Mouse (Mus musculus): ENCODE results near the gene Cst13. TPM values are rescaled to one million over a fixed set of nuclear protein-coding genes. Genes with fewer than 3 reads are reported as not detected.

The Cst13 gene
- polyA plus RNA-seq, 1 experiment, result not detected

DNA sequence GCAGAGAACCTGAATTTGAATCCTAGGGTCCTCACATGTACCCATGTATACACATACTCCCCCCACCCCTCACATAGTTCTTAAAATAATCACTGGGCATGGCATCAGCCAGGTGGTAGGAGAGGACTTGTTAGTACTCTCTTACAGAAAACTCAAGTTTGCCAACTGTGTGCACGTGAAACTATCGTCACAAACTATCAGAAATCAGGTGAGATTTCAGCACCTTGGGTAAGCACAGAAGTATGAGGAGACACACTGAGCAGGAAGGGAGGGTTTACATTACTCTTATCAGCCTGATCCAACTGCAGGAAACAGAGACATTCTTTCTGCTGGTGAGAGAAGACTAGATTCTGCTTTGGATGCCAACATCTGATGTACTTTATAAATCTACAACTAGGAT is 19.3 kb downstream of the Cst13 start:
- no peaks in the 10 kb centered on the region for H3K4me1 ChIP-seq (ENCODE audit: control insufficient read depth, insufficient read depth, low read length)
- TF ChIP-seq POLR2A (IDR thresholded peaks at IDR 0.05; ENCODE audit: extremely low read depth, insufficient read depth, low read length), result no peak
- TF ChIP-seq CTCF (IDR thresholded peaks at IDR 0.05; ENCODE audit: extremely low read depth, insufficient read depth, low read length), result no peak
- H3K27ac ChIP-seq (ENCODE audit: insufficient read depth, low read length), result no peak overlapping the region
- H3K4me3 ChIP-seq (ENCODE audit: insufficient read depth, low read length), result no peak overlapping the region

DNA sequence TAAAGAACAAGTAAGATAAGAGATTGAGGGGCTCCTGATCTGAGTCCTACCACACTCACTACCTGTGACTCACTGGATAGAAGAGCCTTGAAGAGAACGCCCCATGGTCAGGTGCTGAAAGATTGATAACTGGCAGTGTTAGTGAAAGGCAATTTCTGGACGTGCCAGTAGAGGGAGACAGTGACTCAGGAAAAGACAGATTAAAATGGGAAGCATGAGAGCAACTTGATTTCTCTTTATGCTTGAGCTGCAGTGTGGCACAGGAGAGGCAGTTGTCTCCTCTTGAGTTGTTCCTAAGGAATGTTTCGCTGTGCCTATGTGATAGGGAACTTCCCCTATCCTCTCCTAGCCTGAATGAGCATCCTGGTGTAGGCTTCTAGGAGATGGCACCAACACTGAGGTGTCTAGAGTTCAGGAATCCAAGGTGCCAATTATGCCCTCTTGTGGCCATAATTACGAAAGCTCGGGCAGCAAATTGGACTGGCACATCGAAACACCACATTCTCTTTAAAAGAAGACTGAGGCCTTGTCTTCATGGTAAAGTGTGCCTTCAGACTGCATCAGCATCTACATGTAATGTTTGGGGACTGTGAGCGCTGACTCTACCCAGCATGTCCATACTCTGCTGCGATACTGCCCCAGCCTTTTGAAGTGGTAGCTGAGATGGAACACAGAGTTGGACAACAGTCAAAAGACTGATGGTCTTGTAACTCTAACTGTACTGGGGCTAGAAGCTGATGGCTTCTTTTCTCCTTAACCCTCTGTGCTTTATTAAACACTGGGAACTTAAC is 31.4 kb downstream of the Cst13 start:
- H3K27ac ChIP-seq (ENCODE audit: insufficient read depth, low read length), result no peak overlapping the region
- no peak overlapping the region for H3K4me3 ChIP-seq (ENCODE audit: insufficient read depth, low read length)
- TF ChIP-seq CTCF (IDR thresholded peaks at IDR 0.05; ENCODE audit: extremely low read depth, insufficient read depth, low read length) (peak; percentile 75), POLR2A (IDR thresholded peaks at IDR 0.05; ENCODE audit: extremely low read depth, insufficient read depth, low read length) (no peak)
- no peaks in the 10 kb centered on the region for H3K4me1 ChIP-seq (ENCODE audit: control insufficient read depth, insufficient read depth, low read length)

DNA sequence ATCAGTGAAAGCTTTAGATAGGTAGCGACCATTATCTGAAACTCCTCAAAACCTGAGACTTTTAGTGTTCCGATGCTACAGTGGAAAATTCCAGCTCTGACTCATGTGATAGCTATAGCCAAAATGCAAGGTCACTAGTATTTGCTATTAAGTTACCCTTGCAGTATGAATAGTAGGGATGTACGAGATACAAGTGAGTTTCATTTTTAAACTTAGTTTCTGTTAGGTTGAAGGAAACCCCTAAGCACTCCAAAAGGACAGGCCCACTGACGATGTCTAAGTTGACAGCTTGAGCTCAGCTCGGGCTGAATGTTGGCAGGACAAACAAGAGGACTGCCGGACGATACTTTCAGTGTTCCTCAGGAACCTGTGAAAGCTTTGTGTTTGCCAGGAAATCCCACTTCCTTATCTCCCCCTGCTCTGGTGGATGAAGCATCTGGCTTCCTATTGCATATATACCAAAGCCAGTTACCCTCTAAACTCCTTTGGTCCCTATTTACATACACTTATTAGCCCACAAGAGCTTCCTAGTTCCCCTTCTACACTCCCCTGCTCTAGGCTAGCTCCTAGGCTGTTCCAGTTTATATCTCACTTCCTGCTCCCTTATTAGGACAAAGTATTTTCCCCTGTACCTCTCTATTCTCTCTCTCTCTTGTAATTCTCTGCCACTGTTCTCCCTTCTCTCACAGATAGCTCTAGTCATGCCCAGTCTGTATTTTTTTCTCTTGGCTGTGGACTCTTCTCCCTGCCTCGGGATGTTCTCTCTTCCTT is 36.9 kb downstream of the Cst13 start:
- H3K27ac ChIP-seq (ENCODE audit: insufficient read depth, low read length), result no peak overlapping the region
- no peak overlapping the region for H3K4me3 ChIP-seq (ENCODE audit: insufficient read depth, low read length)
- no peak for TF ChIP-seq CTCF (IDR thresholded peaks at IDR 0.05; ENCODE audit: extremely low read depth, insufficient read depth, low read length)
- TF ChIP-seq POLR2A (IDR thresholded peaks at IDR 0.05; ENCODE audit: extremely low read depth, insufficient read depth, low read length), result no peak
- peaks cover 1% of the 10 kb centered on the region; the same call in 1 of the 2 replicates for H3K4me1 ChIP-seq (ENCODE audit: control insufficient read depth, insufficient read depth, low read length)

DNA sequence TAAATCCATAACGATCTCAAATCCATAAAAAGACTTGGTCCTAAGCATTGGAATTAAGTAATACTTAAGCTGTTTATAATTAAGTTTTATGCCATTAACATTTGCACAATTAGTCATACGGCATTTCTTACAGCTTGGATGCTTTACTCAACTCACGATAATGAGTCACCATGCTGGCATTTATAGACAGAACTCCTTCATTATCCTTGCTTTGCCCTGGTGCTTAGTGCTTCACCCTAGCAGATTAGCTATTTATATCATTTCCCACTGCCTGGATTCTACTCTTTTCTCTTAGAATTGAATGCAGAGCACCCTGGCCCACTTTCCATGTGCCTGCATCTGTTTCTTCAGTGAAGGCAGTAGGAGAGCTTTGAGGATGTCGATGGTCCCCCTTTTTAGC is 37.6 kb downstream of the Cst13 start:
- TF ChIP-seq CTCF (IDR thresholded peaks at IDR 0.05; ENCODE audit: extremely low read depth, insufficient read depth, low read length) (no peak), POLR2A (IDR thresholded peaks at IDR 0.05; ENCODE audit: extremely low read depth, insufficient read depth, low read length) (no peak)
- no peak overlapping the region for H3K4me3 ChIP-seq (ENCODE audit: insufficient read depth, low read length)
- H3K27ac ChIP-seq (ENCODE audit: insufficient read depth, low read length), result no peak overlapping the region
- H3K4me1 ChIP-seq (ENCODE audit: control insufficient read depth, insufficient read depth, low read length), result peaks cover 1% of the 10 kb centered on the region; the same call in 1 of the 2 replicates

DNA sequence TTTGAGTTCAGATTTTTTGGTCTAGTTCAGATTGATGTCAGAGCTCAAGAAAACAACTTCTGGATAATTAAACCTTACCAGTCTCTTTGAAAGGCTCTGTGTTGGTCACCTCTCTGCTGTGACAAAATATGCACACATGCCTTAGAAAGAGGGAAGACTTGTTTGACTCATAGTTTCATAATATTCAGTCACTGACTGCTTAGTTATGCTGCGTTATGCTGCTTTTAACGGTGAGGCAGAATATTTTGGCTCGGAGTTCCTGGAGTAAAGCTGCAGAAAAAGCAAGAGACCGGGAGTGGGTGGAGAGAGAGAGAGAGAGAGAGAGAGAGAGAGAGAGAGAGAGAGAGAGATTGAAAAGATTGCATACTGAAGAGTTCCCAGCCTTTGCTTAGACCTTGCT is 41.1 kb downstream of the Cst13 start:
- Histone ChIP-seq H3K4me1 (ENCODE audit: control insufficient read depth, insufficient read depth, low read length) (peaks cover 1% of the 10 kb centered on the region; the same call in 1 of the 2 replicates), H3K4me3 (ENCODE audit: insufficient read depth, low read length) (no peak overlapping the region), H3K27ac (ENCODE audit: insufficient read depth, low read length) (peak overlapping the region; percentile 89)
- TF ChIP-seq POLR2A (IDR thresholded peaks at IDR 0.05; ENCODE audit: extremely low read depth, insufficient read depth, low read length) (no peak), CTCF (IDR thresholded peaks at IDR 0.05; ENCODE audit: extremely low read depth, insufficient read depth, low read length) (no peak)

DNA sequence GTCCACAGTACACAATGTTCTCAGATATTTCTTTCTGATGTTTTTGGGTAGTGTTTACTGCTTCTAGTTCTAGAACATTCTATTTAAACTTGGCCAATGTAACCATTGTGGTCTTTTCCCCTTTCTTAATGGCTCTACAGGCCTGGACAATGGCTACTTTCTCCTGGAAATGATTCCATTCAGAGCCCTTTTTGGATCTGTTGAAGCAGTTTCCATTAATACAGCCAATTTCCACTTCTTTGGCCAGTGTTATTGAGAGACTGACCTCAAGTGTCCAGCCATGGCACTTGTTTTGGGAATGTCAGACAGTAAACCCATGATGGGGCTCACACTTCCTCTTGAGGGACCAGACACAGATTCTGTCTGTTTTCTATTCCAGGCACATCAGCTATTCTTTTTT is 41.8 kb downstream of the Cst13 start:
- H3K27ac ChIP-seq (ENCODE audit: insufficient read depth, low read length), result peak overlapping the region; percentile 89; the same call in 1 of the 2 replicates
- TF ChIP-seq CTCF (IDR thresholded peaks at IDR 0.05; ENCODE audit: extremely low read depth, insufficient read depth, low read length), result no peak
- no peak for TF ChIP-seq POLR2A (IDR thresholded peaks at IDR 0.05; ENCODE audit: extremely low read depth, insufficient read depth, low read length)
- H3K4me3 ChIP-seq (ENCODE audit: insufficient read depth, low read length), result no peak overlapping the region
- peaks cover 1% of the 10 kb centered on the region; the same call in 1 of the 2 replicates for H3K4me1 ChIP-seq (ENCODE audit: control insufficient read depth, insufficient read depth, low read length)

DNA sequence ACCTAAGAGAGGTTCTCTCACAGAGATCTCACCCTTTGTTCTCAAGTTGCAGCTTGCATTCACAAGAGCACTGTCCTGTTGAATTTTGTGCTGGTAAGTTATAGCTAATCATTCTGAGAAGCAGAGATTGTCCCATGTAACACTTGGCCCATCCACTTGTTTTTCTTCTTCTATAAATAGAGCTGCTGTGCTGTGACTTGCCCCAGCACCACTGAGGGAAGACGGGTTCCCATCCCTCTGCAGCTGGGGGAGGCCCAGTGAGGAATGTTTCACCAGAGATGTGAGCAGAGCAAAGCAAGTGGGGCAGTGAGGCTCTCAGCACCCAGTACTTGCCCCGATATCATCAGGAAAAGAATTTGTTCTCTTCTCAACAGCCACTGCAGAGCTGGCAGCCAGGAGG is 45.1 kb downstream of the Cst13 start, which contains the start of gene 9230104L09Rik:
Gene 9230104L09Rik (minus strand): TSS at position 73 of the 400 bp plus-strand sequence.
- Histone ChIP-seq H3K4me3 (ENCODE audit: insufficient read depth, low read length) (no peak within 1 kb of the TSS), H3K27ac (ENCODE audit: insufficient read depth, low read length) (no peak within 1 kb of the TSS), H3K4me1 (ENCODE audit: control insufficient read depth, insufficient read depth, low read length) (no peaks in the 10 kb centered on the region; the same call in 1 of the 2 replicates)
- TF ChIP-seq POLR2A (IDR thresholded peaks at IDR 0.05; ENCODE audit: extremely low read depth, insufficient read depth, low read length) (no peak), CTCF (IDR thresholded peaks at IDR 0.05; ENCODE audit: extremely low read depth, insufficient read depth, low read length) (no peak)

DNA sequence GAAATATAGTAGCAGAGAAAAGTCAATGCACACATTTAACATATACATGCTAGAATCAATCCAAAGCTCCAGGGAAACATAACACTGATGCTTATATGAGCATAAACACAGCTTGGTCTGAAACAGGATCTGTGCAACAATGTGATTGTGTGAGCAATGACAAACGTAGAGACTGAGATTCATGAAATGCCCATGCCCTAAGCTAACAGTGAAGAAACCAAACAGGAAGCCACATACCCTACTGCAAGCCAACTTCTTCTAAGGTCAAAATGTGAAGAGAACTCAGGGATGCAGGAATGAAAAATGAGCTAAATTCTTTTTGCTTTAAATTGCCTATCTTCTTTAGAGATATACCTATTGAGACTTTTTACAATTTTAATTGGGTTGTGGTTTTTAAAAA is 49.1 kb downstream of the Cst13 start:
- Histone ChIP-seq H3K4me3 (ENCODE audit: insufficient read depth, low read length) (no peak overlapping the region), H3K4me1 (ENCODE audit: control insufficient read depth, insufficient read depth, low read length) (peaks cover 1% of the 10 kb centered on the region; the same call in 1 of the 2 replicates), H3K27ac (ENCODE audit: insufficient read depth, low read length) (no peak overlapping the region)
- TF ChIP-seq POLR2A (IDR thresholded peaks at IDR 0.05; ENCODE audit: extremely low read depth, insufficient read depth, low read length) (no peak), CTCF (IDR thresholded peaks at IDR 0.05; ENCODE audit: extremely low read depth, insufficient read depth, low read length) (no peak)

DNA sequence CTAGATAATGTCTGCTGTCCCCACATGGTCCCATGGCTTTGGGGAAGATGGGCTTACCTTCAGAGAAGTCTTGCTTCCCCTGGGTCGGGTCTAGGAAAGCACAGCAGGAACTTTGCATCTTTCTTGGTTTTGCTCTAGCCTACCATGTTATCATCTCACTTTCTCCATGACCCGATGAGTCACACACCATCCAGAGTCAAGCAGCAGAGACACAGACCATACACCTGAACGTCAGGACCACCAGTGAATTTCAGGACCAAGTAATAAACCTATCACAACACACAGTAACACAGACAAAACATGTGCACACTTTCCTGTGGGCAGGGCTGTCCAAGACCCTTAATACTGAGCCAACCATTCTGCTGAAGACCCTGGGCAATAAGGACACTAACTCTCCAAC is 50.6 kb downstream of the Cst13 start:
- H3K27ac ChIP-seq (ENCODE audit: insufficient read depth, low read length), result no peak overlapping the region
- TF ChIP-seq POLR2A (IDR thresholded peaks at IDR 0.05; ENCODE audit: extremely low read depth, insufficient read depth, low read length) (no peak), CTCF (IDR thresholded peaks at IDR 0.05; ENCODE audit: extremely low read depth, insufficient read depth, low read length) (no peak)
- peaks cover 1% of the 10 kb centered on the region; the same call in 1 of the 2 replicates for H3K4me1 ChIP-seq (ENCODE audit: control insufficient read depth, insufficient read depth, low read length)
- no peak overlapping the region for H3K4me3 ChIP-seq (ENCODE audit: insufficient read depth, low read length)
